ENCODE assay signal across 22 mouse cellular contexts in the genomic region with DNA sequence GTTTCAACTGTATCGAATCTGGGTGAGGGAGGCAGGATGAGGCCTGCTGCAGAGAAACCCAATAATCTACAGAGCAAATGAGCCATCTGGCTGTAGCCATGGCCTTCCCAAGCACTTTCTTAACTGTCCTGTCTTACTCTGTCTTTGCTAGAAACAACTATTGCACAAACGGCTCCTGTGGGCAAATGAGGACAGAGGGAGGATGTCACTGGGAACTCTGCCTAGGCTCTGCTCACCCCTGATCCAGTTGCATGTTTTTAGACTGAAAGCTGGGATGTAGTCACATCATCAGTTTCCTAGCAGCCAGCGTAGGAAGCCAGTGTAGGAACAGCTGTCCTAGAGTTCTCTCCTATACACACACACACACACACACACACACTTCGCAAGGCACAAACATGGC. TPM values are rescaled to one million over a fixed set of nuclear protein-coding genes. Genes with fewer than 3 reads are reported as not detected.
DNase-seq lines count a peak whose midpoint lies in the region; ATAC-seq and TF ChIP-seq lines count a peak whose summit lies in the region.
"Had no signal": no experiment of that assay in that cellular context is flagged by ENCODE, and none has a peak within 500 bp of the region (broad histone marks: within the 10 kb centered on the region; RNA-seq: fewer than 3 reads in every experiment).

No protein-coding gene starts in this region.

- H3K4me2 ChIP-seq in lung, postnatal 0 days (replicated peaks; ENCODE audit: low read depth, low read length) = no peak overlapping the region
- no peak overlapping the region for H3K4me2 ChIP-seq in midbrain, postnatal 0 days (ENCODE audit: low read depth, low read length, poor library complexity, severe bottlenecking)
- H3K4me2 ChIP-seq: forebrain, embryonic 13.5 days; hindbrain, embryonic 14.5 days; intestine, embryonic 15.5 days had no signal

- no peak for TF ChIP-seq EP300 in lung, postnatal 0 days (IDR thresholded peaks at IDR 0.05)

- no peak for TF ChIP-seq CTCF in gastrocnemius, adult 2 months (IDR thresholded peaks at IDR 0.05)
- TF ChIP-seq CTCF in lung, postnatal 0 days (IDR thresholded peaks at IDR 0.05) = no peak
- no peak for TF ChIP-seq CTCF in midbrain, postnatal 0 days (IDR thresholded peaks at IDR 0.05)

- H3K9me3 ChIP-seq in lung, postnatal 0 days (ENCODE audit: low read length) = no peaks in the 10 kb centered on the region
- no peaks in the 10 kb centered on the region for H3K9me3 ChIP-seq in midbrain, postnatal 0 days (ENCODE audit: low read length)
- H3K9me3 ChIP-seq: embryonic facial prominence, embryonic 10.5 days; forebrain, embryonic 13.5 days; G1E; heart, embryonic 10.5 days; intestine, embryonic 15.5 days had no signal

- no peak overlapping the region for H3K4me3 ChIP-seq in gastrocnemius, adult 2 months
- H3K4me3 ChIP-seq in lung, postnatal 0 days (ENCODE audit: low read depth, low read length) = no peak overlapping the region
- no peak overlapping the region for H3K4me3 ChIP-seq in midbrain, postnatal 0 days (ENCODE audit: low read depth, low read length)
- H3K4me3 ChIP-seq: embryonic facial prominence, embryonic 10.5 days; forebrain, embryonic 13.5 days; heart, embryonic 10.5 days; intestine, embryonic 15.5 days had no signal

- WGBS in lung, postnatal 0 days = 77% methylated on average over 4 of the region's 4 CpGs
- WGBS in midbrain, postnatal 0 days = 92% methylated on average over 4 of the region's 4 CpGs

- intact Hi-C loops in gastrocnemius, adult 2 months (cut with DNase I) = no loop called here

- ATAC-seq in lung, postnatal 0 days = no peak
- ATAC-seq in midbrain, postnatal 0 days (ENCODE audit: low FRiP score) = no peak
- ATAC-seq: CD4-positive, CD25-positive, alpha-beta regulatory T cell, adult 4 months; forebrain, embryonic 13.5 days; forebrain, postnatal 0 days; intestine, embryonic 15.5 days had no signal

- H3K4me1 ChIP-seq in lung, postnatal 0 days (ENCODE audit: insufficient read depth, low read depth, low read length) = no peaks in the 10 kb centered on the region
- H3K4me1 ChIP-seq in midbrain, postnatal 0 days (ENCODE audit: insufficient read depth, low read length) = no peaks in the 10 kb centered on the region
- H3K4me1 ChIP-seq: embryonic facial prominence, embryonic 10.5 days; forebrain, embryonic 13.5 days; heart, embryonic 10.5 days; intestine, embryonic 15.5 days had no signal

- H3K27ac ChIP-seq in gastrocnemius, adult 2 months = no peak overlapping the region
- H3K27ac ChIP-seq in lung, postnatal 0 days (ENCODE audit: low read length) = no peak overlapping the region
- H3K27ac ChIP-seq in midbrain, postnatal 0 days (ENCODE audit: low read depth, low read length) = no peak overlapping the region
- H3K27ac ChIP-seq: embryonic facial prominence, embryonic 10.5 days; forebrain, embryonic 13.5 days; heart, embryonic 10.5 days; hindbrain, embryonic 14.5 days; intestine, embryonic 15.5 days had no signal

- peak; percentile 48 for DNase-seq in adrenal gland, adult 2 months
- DNase-seq in adrenal gland, postnatal 25 days = no peak
- DNase-seq in gastrocnemius, adult 2 months = peak; percentile 50
- DNase-seq in gastrocnemius, postnatal 4 days (ENCODE audit: low spot score in 2 of 2) = no peak
- peak; percentile 6 for DNase-seq in lung, postnatal 36 days
- DNase-seq in lung, postnatal 0 days (ENCODE audit: low spot score) = no peak
- peak; percentile 14 for DNase-seq in gonadal fat pad, adult 2 months (ENCODE audit: low read depth)
- no peak for DNase-seq in midbrain, postnatal 0 days (ENCODE audit: low spot score)
- DNase-seq: B cell, adult 2 months; cerebellum, adult 18-20 months; cerebellum, adult 9-11 months; forebrain, postnatal 0 days; kidney, adult 18-20 months had no signal

- no peaks in the 10 kb centered on the region for H3K27me3 ChIP-seq in lung, postnatal 0 days (replicated peaks; ENCODE audit: insufficient read depth, low read length)
- H3K27me3 ChIP-seq in midbrain, postnatal 0 days (ENCODE audit: insufficient read depth, low read length) = no peaks in the 10 kb centered on the region
- H3K27me3 ChIP-seq: forebrain, embryonic 13.5 days; intestine, embryonic 15.5 days had no signal

- H3K9ac ChIP-seq in lung, postnatal 0 days (replicated peaks; ENCODE audit: low read depth) = no peak overlapping the region
- no peak overlapping the region for H3K9ac ChIP-seq in midbrain, postnatal 0 days (replicated peaks; ENCODE audit: low read length, poor library complexity, severe bottlenecking)
- H3K9ac ChIP-seq: forebrain, embryonic 13.5 days; forebrain, postnatal 0 days; hindbrain, embryonic 14.5 days; intestine, embryonic 15.5 days had no signal

- H3K36me3 ChIP-seq in lung, postnatal 0 days (ENCODE audit: insufficient read depth, low read length) = no peaks in the 10 kb centered on the region
- no peaks in the 10 kb centered on the region for H3K36me3 ChIP-seq in midbrain, postnatal 0 days (ENCODE audit: insufficient read depth, low read length)
- H3K36me3 ChIP-seq: embryonic facial prominence, embryonic 10.5 days; G1E; heart, embryonic 10.5 days; intestine, embryonic 15.5 days had no signal

RNA-seq across cellular contexts. Expression of a gene that starts 21.7 kb away (rescaled TPM):
- total RNA-seq in adrenal gland, adult 2 months (2021) = 1 to 10 TPM; 2.2 to 2.4 TPM
- polyA plus RNA-seq in adrenal gland, adult 2 months (2012; rRNA removed) = 0.77 and 1.1 TPM in 2 replicates
- total RNA-seq in adrenal gland, postnatal 25 days (2021) = 3.6 and 5.9 TPM in 2 replicates
- total RNA-seq in gastrocnemius, adult 2 months (2021) = under 1 TPM; 0.08 TPM
- under 1 TPM; 0.25 to 0.44 TPM for total RNA-seq in gastrocnemius, postnatal 4 days (2021)
- polyA plus RNA-seq in lung, postnatal 0 days (2015; fragmentation: Nextera tagmentation; extraction: Ambion mirVana) = 1.1 and 1.2 TPM in 2 replicates
- polyA plus RNA-seq in gonadal fat pad, adult 2 months (2012; rRNA removed) = 0.05 and 0.18 TPM in 2 replicates
- total RNA-seq in midbrain, postnatal 0 days (2014; rRNA removed) = 39.8 and 40.2 TPM in 2 replicates
- 34.9 and 35.2 TPM in 2 replicates for polyA plus RNA-seq in midbrain, postnatal 0 days (2015; fragmentation: Nextera tagmentation; extraction: Ambion mirVana)
- total RNA-seq: gastrocnemius, postnatal 36 days; heart, postnatal 10 days had no signal

Comparison
In these comparisons a context has a peak if more than half of its experiments do, and no peak if none do; other contexts are left out.
1. DNase-seq: peak in adrenal gland, adult 2 months (single experiment), gastrocnemius, adult 2 months (single experiment), lung, postnatal 36 days (single experiment) and gonadal fat pad, adult 2 months (single experiment); none in adrenal gland, postnatal 25 days (single experiment), gastrocnemius, postnatal 4 days (0 of 2), lung, postnatal 0 days (single experiment) and midbrain, postnatal 0 days (single experiment).